ENCODE assay signal across 8 mouse cellular contexts in genomic region chr2:3284473-3285180, GRCm38 (mm10). TPM values are rescaled to one million over a fixed set of nuclear protein-coding genes. Genes with fewer than 3 reads are reported as not detected.
A peak's percentile ranks its signal among the peaks of the same experiment; 100 is the strongest.
DNase-seq lines count a peak whose midpoint lies in the region; ATAC-seq lines count a peak whose summit lies in the region.

No protein-coding gene starts in this region.

- H3K4me1 ChIP-seq in erythroblast, embryonic 14.5 days (ENCODE audit: control insufficient read depth) = peaks cover 35% of the 10 kb centered on the region
- peaks cover 19% of the 10 kb centered on the region for H3K4me1 ChIP-seq in limb, embryonic 13.5 days
- H3K4me1 ChIP-seq in midbrain, embryonic 13.5 days (replicated peaks) = peaks cover 17% of the 10 kb centered on the region

- no peak; the same call in 1 of the 2 replicates for ATAC-seq in erythroblast, adult 5-6 weeks (replicated peaks; ENCODE audit: low FRiP score, poor library complexity, severe bottlenecking)
- ATAC-seq in inflammation-experienced regulatory T-cells, adult 6 months = peak; percentile 22
- ATAC-seq in limb, embryonic 13.5 days (ENCODE audit: low FRiP score, low read depth) = no peak; the same call in 1 of the 2 replicates
- peak; percentile 12 for ATAC-seq in midbrain, embryonic 13.5 days

- no peaks in the 10 kb centered on the region for H3K27me3 ChIP-seq in erythroblast, embryonic 14.5 days (ENCODE audit: control insufficient read depth)
- H3K27me3 ChIP-seq in limb, embryonic 13.5 days = no peaks in the 10 kb centered on the region
- H3K27me3 ChIP-seq in midbrain, embryonic 13.5 days = no peaks in the 10 kb centered on the region

- peak overlapping the region; percentile 76 for H3K9ac ChIP-seq in limb, embryonic 13.5 days
- H3K9ac ChIP-seq in midbrain, embryonic 13.5 days (replicated peaks) = peak overlapping the region; percentile 86

- no peaks in the 10 kb centered on the region; the same call in 1 of the 2 replicates for H3K36me3 ChIP-seq in erythroblast, embryonic 14.5 days (ENCODE audit: control insufficient read depth)
- H3K36me3 ChIP-seq in limb, embryonic 13.5 days = no peaks in the 10 kb centered on the region
- no peaks in the 10 kb centered on the region for H3K36me3 ChIP-seq in midbrain, embryonic 13.5 days

- H3K4me2 ChIP-seq in limb, embryonic 13.5 days (replicated peaks) = peak overlapping the region; percentile 79
- H3K4me2 ChIP-seq in midbrain, embryonic 13.5 days (replicated peaks) = peak overlapping the region; percentile 63

- peak overlapping the region; percentile 96 for H3K4me3 ChIP-seq in erythroblast, embryonic 14.5 days (replicated peaks)
- peak overlapping the region; percentile 85 for H3K4me3 ChIP-seq in limb, embryonic 13.5 days
- H3K4me3 ChIP-seq in midbrain, embryonic 13.5 days (replicated peaks) = peak overlapping the region; percentile 81

- H3K9me3 ChIP-seq in erythroblast, embryonic 14.5 days (ENCODE audit: control insufficient read depth, low read length) = no peaks in the 10 kb centered on the region
- no peaks in the 10 kb centered on the region for H3K9me3 ChIP-seq in limb, embryonic 13.5 days
- no peaks in the 10 kb centered on the region for H3K9me3 ChIP-seq in midbrain, embryonic 13.5 days

- WGBS in limb, embryonic 13.5 days = under 1% methylated on average over 59 of the region's 60 CpGs
- WGBS in midbrain, embryonic 13.5 days = 0% methylated on average over 59 of the region's 60 CpGs

- peak overlapping the region; percentile 84 for H3K27ac ChIP-seq in limb, embryonic 13.5 days
- peak overlapping the region; percentile 94 for H3K27ac ChIP-seq in midbrain, embryonic 13.5 days

- peak; percentile 64 to 73 for DNase-seq in cerebellum, postnatal 14 days
- peak; percentile 63 to 69 for DNase-seq in frontal cortex, postnatal 36 days (ENCODE audit: low spot score in 2 of 2)
- DNase-seq in spleen, adult 12 weeks (ENCODE audit: low spot score) = peak; percentile 27

RNA-seq across cellular contexts. Expression of gene Nmt2, which starts 0.6 kb away (rescaled TPM):
- polyA plus RNA-seq in erythroblast, embryonic 14.5 days (2012) = 0.70 and 1.3 TPM in 2 replicates
- 3.3 and 4.8 TPM in 2 replicates for total RNA-seq in erythroblast, adult 5-6 weeks (2015; ENCODE audit: low replicate concordance)
- total RNA-seq in erythroblast, adult 5-6 weeks (2017; ENCODE audit: low replicate concordance) = 5.7 and 7.8 TPM in 2 replicates
- 10 to 100 TPM; 41.4 to 64.9 (median 64.0) TPM for polyA plus RNA-seq in inflammation-experienced regulatory T-cells, adult 6 months (2017; shearing (Covaris generic))
- polyA plus RNA-seq in limb, embryonic 13.5 days (2015; fragmentation: Nextera tagmentation; extraction: Ambion mirVana) = 42.0 and 42.1 TPM in 2 replicates
- polyA plus RNA-seq in midbrain, embryonic 13.5 days (2015; fragmentation: Nextera tagmentation; extraction: Ambion mirVana) = 90.2 and 102 TPM in 2 replicates

RNA-seq across cellular contexts. Expression of gene Rpp38, which starts 47.8 kb away (rescaled TPM):
- 0.03 and 0.11 TPM in 2 replicates for polyA plus RNA-seq in erythroblast, embryonic 14.5 days (2012)
- 5.6 and 6.5 TPM in 2 replicates for total RNA-seq in erythroblast, adult 5-6 weeks (2015; ENCODE audit: low replicate concordance)
- total RNA-seq in erythroblast, adult 5-6 weeks (2017; ENCODE audit: low replicate concordance) = 1.7 and 2.4 TPM in 2 replicates
- 10 to 100 TPM; 12.1 to 27.4 (median 20.1) TPM for polyA plus RNA-seq in inflammation-experienced regulatory T-cells, adult 6 months (2017; shearing (Covaris generic))
- 19.3 and 19.7 TPM in 2 replicates for polyA plus RNA-seq in limb, embryonic 13.5 days (2015; fragmentation: Nextera tagmentation; extraction: Ambion mirVana)
- polyA plus RNA-seq in midbrain, embryonic 13.5 days (2015; fragmentation: Nextera tagmentation; extraction: Ambion mirVana) = 12.8 and 14.7 TPM in 2 replicates

RNA-seq across cellular contexts. Expression of gene Acbd7, which starts 51.3 kb away (rescaled TPM):
- polyA plus RNA-seq in erythroblast, embryonic 14.5 days (2012) = not detected in 2 replicates
- total RNA-seq in erythroblast, adult 5-6 weeks (2015; ENCODE audit: low replicate concordance) = not detected in 2 replicates
- not detected in 2 replicates for total RNA-seq in erythroblast, adult 5-6 weeks (2017; ENCODE audit: low replicate concordance)
- not detected for polyA plus RNA-seq in inflammation-experienced regulatory T-cells, adult 6 months (2017; shearing (Covaris generic))
- polyA plus RNA-seq in limb, embryonic 13.5 days (2015; fragmentation: Nextera tagmentation; extraction: Ambion mirVana) = 0.31 and 0.54 TPM in 2 replicates
- 1.2 and 1.3 TPM in 2 replicates for polyA plus RNA-seq in midbrain, embryonic 13.5 days (2015; fragmentation: Nextera tagmentation; extraction: Ambion mirVana)

Comparison
In these comparisons a context has a peak if more than half of its experiments do, and no peak if none do; other contexts are left out.
1. ATAC-seq: peak in inflammation-experienced regulatory T-cells, adult 6 months (single experiment) and midbrain, embryonic 13.5 days (single experiment); none in erythroblast, adult 5-6 weeks (single experiment) and limb, embryonic 13.5 days (single experiment).
2. RNA of gene Nmt2, which starts 0.6 kb away (polyA plus RNA-seq): 90.2 to 102 TPM in midbrain, embryonic 13.5 days, 41.4 to 64.9 TPM in inflammation-experienced regulatory T-cells, adult 6 months and 42.0 to 42.1 TPM in limb, embryonic 13.5 days; 0.70 to 1.3 TPM in erythroblast, embryonic 14.5 days; every median in the first group is over 10 times any median in the second.
3. RNA of gene Rpp38, which starts 47.8 kb away (polyA plus RNA-seq): 12.1 to 27.4 TPM in inflammation-experienced regulatory T-cells, adult 6 months, 19.3 to 19.7 TPM in limb, embryonic 13.5 days and 12.8 to 14.7 TPM in midbrain, embryonic 13.5 days; 0.03 to 0.11 TPM in erythroblast, embryonic 14.5 days; every median in the first group is over 10 times any median in the second.
4. Peak in every context shown above with its lines, with median percentiles within 50 percentile points of each other: H3K4me3 ChIP-seq and DNase-seq.